24 mouse cellular contexts compared by ENCODE assay signal in the genomic region with DNA sequence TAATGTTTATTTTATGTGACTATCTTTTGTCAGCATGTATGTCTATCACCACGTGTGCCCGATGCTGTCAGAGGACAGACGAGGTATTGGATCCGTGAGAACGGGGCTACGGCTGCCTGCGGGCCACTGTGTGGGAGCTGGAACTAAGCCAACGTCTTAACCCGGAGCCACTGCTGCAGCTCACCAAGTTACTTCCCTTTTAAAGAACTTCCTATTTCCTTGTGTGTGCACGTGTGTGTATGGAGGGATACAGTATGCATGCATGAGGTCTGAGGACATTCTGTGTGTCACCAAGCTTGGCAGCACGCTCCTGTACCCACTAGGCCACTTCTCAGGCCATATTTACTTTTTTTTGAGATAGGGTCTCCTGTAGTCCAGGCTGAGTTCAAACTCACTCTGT. TPM values are rescaled to one million over a fixed set of nuclear protein-coding genes. Genes with fewer than 3 reads are reported as not detected.
DNase-seq lines count a peak whose midpoint lies in the region; ATAC-seq and TF ChIP-seq lines count a peak whose summit lies in the region.
"Had no signal": no experiment of that assay in that cellular context is flagged by ENCODE, and none has a peak within 500 bp of the region (broad histone marks: within the 10 kb centered on the region; RNA-seq: fewer than 3 reads in every experiment).

No protein-coding gene starts in this region.

- peaks cover 46% of the 10 kb centered on the region for H3K36me3 ChIP-seq in liver, embryonic 16.5 days (ENCODE audit: control insufficient read depth, insufficient read depth)
- H3K36me3 ChIP-seq in liver, embryonic 12.5 days: peaks cover 100% of the 10 kb centered on the region
- H3K36me3 ChIP-seq in MEL (ENCODE audit: control insufficient read depth in 1 of 2, insufficient read depth in 2 of 2, low read length in 2 of 2): peaks cover 8 to 14% of the 10 kb centered on the region in 2 experiments

- H3K4me1 ChIP-seq in liver, embryonic 16.5 days (ENCODE audit: control insufficient read depth, low read depth, low read length): no peaks in the 10 kb centered on the region
- no peaks in the 10 kb centered on the region for H3K4me1 ChIP-seq in liver, embryonic 12.5 days
- H3K4me1 ChIP-seq in MEL (ENCODE audit: control insufficient read depth in 1 of 2, insufficient read depth in 2 of 2, low read length in 2 of 2): peaks cover 5 to 7% of the 10 kb centered on the region in 2 experiments; a peak in 3 of 4 replicates
- H3K4me1 ChIP-seq: embryonic facial prominence, embryonic 15.5 days; hindbrain, embryonic 12.5 days; limb, embryonic 13.5 days had no signal

- peak; percentile 25 to 40; a peak in 2 of 4 replicates for TF ChIP-seq EP300 in MEL (IDR thresholded peaks at IDR 0.05; ENCODE audit: low read depth in 1 of 2, low read length in 2 of 2)

- TF ChIP-seq POLR2A in MEL (IDR thresholded peaks at IDR 0.05; ENCODE audit: control insufficient read depth in 1 of 2, insufficient read depth in 1 of 2, low read depth in 1 of 2, low read length in 2 of 2, poor library complexity in 1 of 2): peak in 1 of 2 experiments; percentile 50; a peak in 1 of 4 replicates

- H3K4me3 ChIP-seq in liver, embryonic 16.5 days (ENCODE audit: low read depth, low read length): no peak overlapping the region
- H3K4me3 ChIP-seq in liver, embryonic 12.5 days: no peak overlapping the region
- H3K4me3 ChIP-seq in MEL (ENCODE audit: control insufficient read depth in 1 of 2, insufficient read depth in 1 of 2, low read depth in 2 of 2, low read length in 2 of 2): no peak overlapping the region; a peak in 1 of 4 replicates
- H3K4me3 ChIP-seq: embryonic facial prominence, embryonic 15.5 days; hindbrain, embryonic 12.5 days; limb, embryonic 13.5 days had no signal

- H3K9me3 ChIP-seq in liver, embryonic 16.5 days (replicated peaks; ENCODE audit: control insufficient read depth, low read length): no peaks in the 10 kb centered on the region
- no peaks in the 10 kb centered on the region for H3K9me3 ChIP-seq in liver, embryonic 12.5 days (replicated peaks)
- H3K9me3 ChIP-seq in MEL (replicated peaks; ENCODE audit: insufficient read depth, low read length): no peaks in the 10 kb centered on the region
- H3K9me3 ChIP-seq: embryonic facial prominence, embryonic 15.5 days; hindbrain, embryonic 12.5 days; limb, embryonic 13.5 days had no signal

- TF ChIP-seq RAD21 in MEL (IDR thresholded peaks at IDR 0.05; ENCODE audit: low read depth, low read length): no peak

- H3K27me3 ChIP-seq in liver, embryonic 16.5 days (ENCODE audit: control insufficient read depth, insufficient read depth, low read depth, low read length): no peaks in the 10 kb centered on the region
- no peaks in the 10 kb centered on the region for H3K27me3 ChIP-seq in liver, embryonic 12.5 days (replicated peaks)
- no peaks in the 10 kb centered on the region for H3K27me3 ChIP-seq in MEL (ENCODE audit: control insufficient read depth in 1 of 2, insufficient read depth in 2 of 2, low read length in 2 of 2)
- H3K27me3 ChIP-seq: embryonic facial prominence, embryonic 15.5 days; hindbrain, embryonic 12.5 days; limb, embryonic 13.5 days had no signal

- H3K9ac ChIP-seq in liver, embryonic 16.5 days (ENCODE audit: low read depth, low read length): no peak overlapping the region
- no peak overlapping the region for H3K9ac ChIP-seq in liver, embryonic 12.5 days
- H3K9ac ChIP-seq in MEL (ENCODE audit: control insufficient read depth, low read depth, low read length, poor library complexity, severe bottlenecking): peak overlapping the region; percentile 41
- H3K9ac ChIP-seq: embryonic facial prominence, embryonic 15.5 days; hindbrain, embryonic 12.5 days; limb, embryonic 13.5 days had no signal

- no peak overlapping the region for H3K4me2 ChIP-seq in liver, embryonic 16.5 days (ENCODE audit: low read depth, low read length)
- H3K4me2 ChIP-seq in liver, embryonic 12.5 days: no peak overlapping the region
- H3K4me2 ChIP-seq: embryonic facial prominence, embryonic 15.5 days; hindbrain, embryonic 12.5 days; limb, embryonic 13.5 days had no signal

- H3K27ac ChIP-seq in liver, embryonic 16.5 days (ENCODE audit: low read length): no peak overlapping the region
- no peak overlapping the region for H3K27ac ChIP-seq in liver, embryonic 12.5 days
- peak overlapping the region; percentile 43; the same call in 1 of the 2 replicates for H3K27ac ChIP-seq in MEL (ENCODE audit: control insufficient read depth, low read depth, low read length)
- H3K27ac ChIP-seq: embryonic facial prominence, embryonic 15.5 days; hindbrain, embryonic 12.5 days; limb, embryonic 13.5 days had no signal

- no peaks in the 10 kb centered on the region for H3K79me2 ChIP-seq in MEL (ENCODE audit: control insufficient read depth, insufficient read depth, low read length, poor library complexity)

- TF ChIP-seq CTCF in MEL (IDR thresholded peaks at IDR 0.05 in 2 of 3, conservative IDR thresholded peaks at IDR 0.05 in 1 of 3; ENCODE audit: control insufficient read depth in 1 of 3, insufficient read depth in 1 of 3, low read depth in 2 of 3, low read length in 3 of 3, poor library complexity in 1 of 3, severe bottlenecking in 1 of 3): no peak

- ATAC-seq in liver, embryonic 16.5 days (ENCODE audit: low read depth): 0 out of 2 replicates have a peak, but pooled peaks have one; percentile 16
- ATAC-seq in liver, embryonic 12.5 days: no peak
- peak; percentile 98 for ATAC-seq in common myeloid progenitor, adult 5-6 weeks (replicated peaks; ENCODE audit: low read depth, poor library complexity, severe bottlenecking)
- peak; percentile 76; the same call in 1 of the 2 replicates for ATAC-seq in neutrophil, adult 5-6 weeks (ENCODE audit: extremely low read depth, insufficient number of reproducible peaks, low FRiP score, poor library complexity, severe bottlenecking)
- ATAC-seq: forebrain, embryonic 16.5 days; midbrain, embryonic 16.5 days had no signal

- 43% methylated on average over 11 of the region's 11 CpGs for WGBS in liver, embryonic 16.5 days (ENCODE audit: insufficient replicate concordance)
- 68% methylated on average over 11 of the region's 11 CpGs for WGBS in liver, embryonic 12.5 days (ENCODE audit: insufficient replicate concordance)

- DNase-seq in MEL (ENCODE audit: low read depth, low spot score): peak; percentile 92
- DNase-seq in urinary bladder, adult 2 months (ENCODE audit: low spot score): no peak
- no peak for DNase-seq in adrenal gland, adult (ENCODE audit: inconsistent age in 2 of 2, low spot score in 1 of 2)
- DNase-seq: adrenal gland, postnatal 25 days; cerebellum, adult 9-10 months; gastrocnemius, postnatal 25 days; heart, postnatal 10 days; kidney, adult 11 months; layer of hippocampus, adult 9-11 months; retina, postnatal 1 day; thymus, adult 18-20 months; thymus, postnatal 4 days had no signal

TF ChIP-seq in MEL, 35 proteins besides CTCF, POLR2A, EP300 and RAD21 (continues in another document):
- TF ChIP-seq TAL1 (IDR thresholded peaks at IDR 0.05; ENCODE audit: low read length) (no peak), NELFE (IDR thresholded peaks at IDR 0.05; ENCODE audit: low read depth, low read length) (no peak), ETS1 (IDR thresholded peaks at IDR 0.05; ENCODE audit: low read depth, low read length) (peak; percentile 60; the same call in 1 of the 2 replicates), ELF1 (IDR thresholded peaks at IDR 0.05; ENCODE audit: low read depth, low read length) (peak; percentile 83), BHLHE40 (IDR thresholded peaks at IDR 0.05; ENCODE audit: borderline replicate concordance, low read depth, low read length) (peak; percentile 91), CHD1 (IDR thresholded peaks at IDR 0.05; ENCODE audit: low read depth, low read length) (no peak), JUND (IDR thresholded peaks at IDR 0.05; ENCODE audit: low read depth, low read length) (no peak), POLR2AphosphoS2 (IDR thresholded peaks at IDR 0.05; ENCODE audit: low read length) (0 out of 2 replicates have a peak, but pooled peaks have one; percentile 34), USF2 (IDR thresholded peaks at IDR 0.05; ENCODE audit: borderline replicate concordance in 1 of 2, insufficient read depth in 1 of 2, low read depth in 1 of 2, low read length in 2 of 2) (no peak), MAFK (IDR thresholded peaks at IDR 0.05; ENCODE audit: borderline replicate concordance, low read depth, low read length) (no peak), KAT2A (conservative IDR thresholded peaks at IDR 0.05; ENCODE audit: low read depth, low read length) (no peak; the same call in 1 of the 2 replicates), HCFC1 (IDR thresholded peaks at IDR 0.05; ENCODE audit: low read depth, low read length) (peak; percentile 80)

RNA-seq across cellular contexts. Expression of gene Ccz1, which starts 24.6 kb away (rescaled TPM):
- 33.4 and 34.1 TPM in 2 replicates for polyA plus RNA-seq in liver, embryonic 16.5 days (2015; fragmentation: Nextera tagmentation; extraction: Ambion mirVana)
- polyA plus RNA-seq in liver, embryonic 12.5 days (2016; fragmentation: Nextera tagmentation; extraction: Ambion mirVana): 58.9 and 62.1 TPM in 2 replicates
- 56.0 and 61.7 TPM in 2 replicates for total RNA-seq in MEL (2012; rRNA removed)
- 100 to 1,000 TPM in 1 of 2 experiments, 10 to 100 TPM in 1; 58.0 to 166 TPM for polyA plus RNA-seq in MEL (2012; ENCODE audit: insufficient read depth in 1 of 2, insufficient read length in 2 of 2, low read depth in 1 of 2, low replicate concordance in 2 of 2, missing spikeins in 1 of 2)
- total RNA-seq in common myeloid progenitor, adult 5-6 weeks (2017): 94.4 and 110 TPM in 2 replicates
- 83.2 and 85.0 TPM in 2 replicates for total RNA-seq in neutrophil, adult 5-6 weeks (2017)
- polyA plus RNA-seq in urinary bladder, adult 2 months (2012; rRNA removed): 38.6 and 40.0 TPM in 2 replicates

RNA-seq across cellular contexts. Expression of gene Ocm, which starts 36.4 kb away (rescaled TPM):
- not detected in 2 replicates for polyA plus RNA-seq in liver, embryonic 16.5 days (2015; fragmentation: Nextera tagmentation; extraction: Ambion mirVana)
- polyA plus RNA-seq in liver, embryonic 12.5 days (2016; fragmentation: Nextera tagmentation; extraction: Ambion mirVana): not detected in 2 replicates
- total RNA-seq in MEL (2012; rRNA removed): not detected in 2 replicates
- not detected for polyA plus RNA-seq in MEL (2012; ENCODE audit: insufficient read depth in 1 of 2, insufficient read length in 2 of 2, low read depth in 1 of 2, low replicate concordance in 2 of 2, missing spikeins in 1 of 2)
- not detected in 2 replicates for total RNA-seq in common myeloid progenitor, adult 5-6 weeks (2017)
- not detected in 2 replicates for total RNA-seq in neutrophil, adult 5-6 weeks (2017)
- polyA plus RNA-seq in urinary bladder, adult 2 months (2012; rRNA removed): not detected in 2 replicates
- total RNA-seq: adrenal gland, postnatal 25 days; gastrocnemius, postnatal 25 days; heart, adult 8-10 months; heart, postnatal 10 days had no signal
- polyA plus RNA-seq: C2C12; forebrain, embryonic 16.5 days; hindbrain, embryonic 12.5 days; limb, embryonic 13.5 days; midbrain, embryonic 16.5 days; spleen, adult 2 months had no signal

RNA-seq across cellular contexts. Expression of gene Rsph10b, which starts 57.3 kb away (rescaled TPM):
- 0.32 and 0.77 TPM in 2 replicates for polyA plus RNA-seq in liver, embryonic 16.5 days (2015; fragmentation: Nextera tagmentation; extraction: Ambion mirVana)
- 0.28 and 0.37 TPM in 2 replicates for polyA plus RNA-seq in liver, embryonic 12.5 days (2016; fragmentation: Nextera tagmentation; extraction: Ambion mirVana)
- total RNA-seq in MEL (2012; rRNA removed): 0.04 TPM in 1 of 2 replicates, not detected in the other
- under 1 TPM in 1 of 2 experiments, not detected in 1; 0.17 TPM for polyA plus RNA-seq in MEL (2012; ENCODE audit: insufficient read depth in 1 of 2, insufficient read length in 2 of 2, low read depth in 1 of 2, low replicate concordance in 2 of 2, missing spikeins in 1 of 2)
- not detected in 2 replicates for total RNA-seq in common myeloid progenitor, adult 5-6 weeks (2017)
- 3.7 and 5.4 TPM in 2 replicates for total RNA-seq in neutrophil, adult 5-6 weeks (2017)
- polyA plus RNA-seq in urinary bladder, adult 2 months (2012; rRNA removed): 2.6 and 2.8 TPM in 2 replicates
- polyA plus RNA-seq: C2C12 had no signal
